Mouse (Mus musculus): Measurements from ENCODE around the gene Faap24.

Faap24 gene

GRCm38 (mm10) chr7:35365161-35365910 is 31.3 kb downstream of the Faap24 start:
- no peak for DNase-seq

GRCm38 (mm10) chr7:35362868-35363267 is 33.8 kb downstream of the Faap24 start:
- DNase-seq: no peak

GRCm38 (mm10) chr7:35362253-35362652 is 34.4 kb downstream of the Faap24 start:
- no peak for DNase-seq

- DNase-seq: no peak
Measured at GRCm38 (mm10) chr7:35357621-35358020, 39.0 kb downstream of the Faap24 start.

- DNase-seq: no peak
Measured at GRCm38 (mm10) chr7:35355303-35355872, 41.2 kb downstream of the Faap24 start.

- DNase-seq: no peak
Measured at GRCm38 (mm10) chr7:35353306-35353705, 43.3 kb downstream of the Faap24 start.

- no peak for DNase-seq
Measured at GRCm38 (mm10) chr7:35351155-35351554, 45.5 kb downstream of the Faap24 start.

- no peak for DNase-seq
Measured at GRCm38 (mm10) chr7:35349886-35350684, 46.6 kb downstream of the Faap24 start.

- DNase-seq: no peak
Measured at GRCm38 (mm10) chr7:35349022-35349421, 47.6 kb downstream of the Faap24 start.

- no peak for DNase-seq
Measured at GRCm38 (mm10) chr7:35347918-35348700, 48.5 kb downstream of the Faap24 start.

- DNase-seq: no peak
Measured at GRCm38 (mm10) chr7:35344785-35345330, 51.8 kb downstream of the Faap24 start.

- DNase-seq: no peak
Measured at GRCm38 (mm10) chr7:35342498-35342897, 54.1 kb downstream of the Faap24 start.

All from retina, postnatal 1 day (tissue).